Mouse (Mus musculus) kidney, embryonic 14.5 days (tissue): ENCODE measurements at regions not wholly inside any gene's neighbourhood (a gene's known extent, or its start where the extent isn't known, plus 50 kb on each side); places are given as distances from the start of the nearest gene placed in this dataset.

Experiments
- ATAC-seq: fragments of 200-750 bp; cut with Nextera tagmentation; 2 replicates; pipeline ENCODE4 v1.8.0; 2017; ENCODE audit warnings: moderate number of reproducible peaks, mild to moderate bottlenecking, moderate TSS enrichment, moderate library complexity; ENCODE audit not compliant: low FRiP score, low TSS enrichment
- H3K27ac ChIP-seq: fragments of 300-500 bp; sonication (generic); 2 replicates; pipeline ENCODE4 v1.5.1; 2014; ENCODE audit warnings: low read depth, mild to moderate bottlenecking, low read length, moderate library complexity, mixed read lengths
- H3K27me3 ChIP-seq: fragments of 300-500 bp; sonication (generic); 2 replicates; pipeline ENCODE4 v1.6.1; 2014; ENCODE audit warnings: mild to moderate bottlenecking, low read length; ENCODE audit not compliant: control insufficient read depth, insufficient read depth
- H3K36me3 ChIP-seq: fragments of 300-500 bp; sonication (generic); 2 replicates; pipeline ENCODE4 v1.6.1; 2014; ENCODE audit warnings: low read length, mixed read lengths; ENCODE audit not compliant: control insufficient read depth, insufficient read depth
- H3K4me1 ChIP-seq: fragments of 300-500 bp; sonication (generic); 2 replicates; pipeline ENCODE4 v1.6.1; 2014; ENCODE audit warnings: low read length, mixed read lengths; ENCODE audit not compliant: control insufficient read depth, insufficient read depth
- H3K4me2 ChIP-seq: fragments of 300-500 bp; sonication (generic); replicated peaks from 2 replicates; pipeline ENCODE4 v1.6.1; 2014; ENCODE audit warnings: low read depth, mild to moderate bottlenecking, low read length
- H3K4me3 ChIP-seq: fragments of 300-500 bp; sonication (generic); 2 replicates; pipeline ENCODE4 v1.5.1; 2014; ENCODE audit warnings: mild to moderate bottlenecking, low read length
- H3K9ac ChIP-seq: fragments of 300-500 bp; sonication (generic); 2 replicates; pipeline ENCODE4 v1.6.1; 2014; ENCODE audit warnings: low read depth, mild to moderate bottlenecking, low read length, moderate library complexity
- H3K9me3 ChIP-seq: fragments of 300-500 bp; sonication (generic); 2 replicates; pipeline ENCODE4 v1.6.1; 2016; ENCODE audit warnings: low read length; ENCODE audit not compliant: control insufficient read depth
- WGBS: fragments of 180-500 bp; shearing (Covaris S2); extraction: QIAGEN DNeasy Blood & Tissue Kit; methylation state at CpG from one replicate; pipeline ENCODE4 v1.1.7; 2014; 5-methylcytosine and 5-hydroxymethylcytosine counted together

- Histone ChIP-seq H3K27me3 (no peaks in the 10 kb centered on the region), H3K9me3 (no peaks in the 10 kb centered on the region), H3K9ac (no peak overlapping the region), H3K4me3 (no peak overlapping the region), H3K4me2 (no peak overlapping the region), H3K36me3 (no peaks in the 10 kb centered on the region), H3K4me1 (no peaks in the 10 kb centered on the region), H3K27ac (no peak overlapping the region)
- 95% methylated on average over 2 of the region's 2 CpGs for WGBS
- ATAC-seq: no peak
Observed at GRCm38 (mm10) chr13:90584766-90585165, 320.4 kb downstream of the Atp6ap1l start.

GRCm38 (mm10) chr13:90575371-90575770 is 329.8 kb downstream of the Atp6ap1l start:
- no peak for ATAC-seq
- Histone ChIP-seq H3K27ac (no peak overlapping the region), H3K9me3 (no peaks in the 10 kb centered on the region), H3K4me2 (no peak overlapping the region), H3K36me3 (no peaks in the 10 kb centered on the region), H3K9ac (no peak overlapping the region), H3K27me3 (no peaks in the 10 kb centered on the region), H3K4me3 (no peak overlapping the region), H3K4me1 (no peaks in the 10 kb centered on the region)
- WGBS: 96% methylated on average over 2 of the region's 2 CpGs

GRCm38 (mm10) chr13:90572580-90572979 is 332.6 kb downstream of the Atp6ap1l start:
- Histone ChIP-seq H3K4me1 (no peaks in the 10 kb centered on the region), H3K9ac (no peak overlapping the region), H3K4me3 (no peak overlapping the region), H3K9me3 (no peaks in the 10 kb centered on the region), H3K4me2 (no peak overlapping the region), H3K36me3 (no peaks in the 10 kb centered on the region), H3K27me3 (no peaks in the 10 kb centered on the region), H3K27ac (no peak overlapping the region)
- 86% methylated on average over 2 of the region's 2 CpGs for WGBS
- no peak for ATAC-seq

GRCm38 (mm10) chr13:90563183-90563840 is 341.8 kb downstream of the Atp6ap1l start:
- Histone ChIP-seq H3K9me3 (no peaks in the 10 kb centered on the region), H3K9ac (no peak overlapping the region), H3K4me3 (no peak overlapping the region), H3K4me2 (no peak overlapping the region), H3K27me3 (no peaks in the 10 kb centered on the region), H3K27ac (no peak overlapping the region), H3K4me1 (no peaks in the 10 kb centered on the region), H3K36me3 (no peaks in the 10 kb centered on the region)
- 59% methylated on average over 1 of the region's 1 CpGs for WGBS
- ATAC-seq: peak; percentile 64

- WGBS: 80% methylated on average over 1 of the region's 1 CpGs
- Histone ChIP-seq H3K9me3 (no peaks in the 10 kb centered on the region), H3K4me3 (no peak overlapping the region), H3K4me1 (no peaks in the 10 kb centered on the region), H3K36me3 (no peaks in the 10 kb centered on the region), H3K4me2 (no peak overlapping the region), H3K27ac (no peak overlapping the region), H3K9ac (no peak overlapping the region), H3K27me3 (no peaks in the 10 kb centered on the region)
- no peak for ATAC-seq
Observed at GRCm38 (mm10) chr13:90560095-90560494, 345.1 kb downstream of the Atp6ap1l start.

GRCm38 (mm10) chr13:90559481-90559880 is 345.7 kb downstream of the Atp6ap1l start:
- no peak overlapping the region for H3K9ac ChIP-seq
- WGBS: 93% methylated on average over 2 of the region's 2 CpGs
- H3K27me3 ChIP-seq: no peaks in the 10 kb centered on the region
- H3K9me3 ChIP-seq: no peaks in the 10 kb centered on the region
- no peak overlapping the region for H3K4me2 ChIP-seq
- ATAC-seq: no peak
- H3K36me3 ChIP-seq: no peaks in the 10 kb centered on the region
- H3K27ac ChIP-seq: no peak overlapping the region
- no peak overlapping the region for H3K4me3 ChIP-seq
- H3K4me1 ChIP-seq: no peaks in the 10 kb centered on the region

- Histone ChIP-seq H3K27ac (no peak overlapping the region), H3K4me2 (no peak overlapping the region), H3K36me3 (no peaks in the 10 kb centered on the region), H3K4me1 (no peaks in the 10 kb centered on the region), H3K9me3 (no peaks in the 10 kb centered on the region), H3K27me3 (no peaks in the 10 kb centered on the region), H3K4me3 (no peak overlapping the region), H3K9ac (no peak overlapping the region)
- WGBS: 89% methylated on average over 2 of the region's 2 CpGs
- no peak for ATAC-seq
Observed at GRCm38 (mm10) chr13:90551166-90551565, 354.0 kb downstream of the Atp6ap1l start.

GRCm38 (mm10) chr13:90546288-90547035 is 358.7 kb downstream of the Atp6ap1l start:
- no peaks in the 10 kb centered on the region for H3K36me3 ChIP-seq
- no peak overlapping the region for H3K4me2 ChIP-seq
- H3K27me3 ChIP-seq: no peaks in the 10 kb centered on the region
- H3K9me3 ChIP-seq: no peaks in the 10 kb centered on the region
- no peak overlapping the region for H3K9ac ChIP-seq
- H3K4me3 ChIP-seq: no peak overlapping the region
- ATAC-seq: no peak
- no peaks in the 10 kb centered on the region for H3K4me1 ChIP-seq
- H3K27ac ChIP-seq: no peak overlapping the region
- WGBS: 75% methylated on average over 1 of the region's 1 CpGs

GRCm38 (mm10) chr13:90545816-90546215 is 359.3 kb downstream of the Atp6ap1l start:
- no peak overlapping the region for H3K4me3 ChIP-seq
- H3K27ac ChIP-seq: no peak overlapping the region
- H3K9ac ChIP-seq: no peak overlapping the region
- H3K27me3 ChIP-seq: no peaks in the 10 kb centered on the region
- no peak for ATAC-seq
- no peaks in the 10 kb centered on the region for H3K4me1 ChIP-seq
- H3K4me2 ChIP-seq: no peak overlapping the region
- no peaks in the 10 kb centered on the region for H3K9me3 ChIP-seq
- no peaks in the 10 kb centered on the region for H3K36me3 ChIP-seq
